Mouse (Mus musculus): ENCODE data around the gene Vti1a. TPM values are rescaled to one million over a fixed set of nuclear protein-coding genes. Genes with fewer than 3 reads are reported as not detected.

Gene Vti1a
- polyA plus RNA-seq, 1 experiment from 2014 or later: 28.7 TPM

- Histone ChIP-seq H3K9me3 (no peaks in the 10 kb centered on the region), H3K4me3 (no peak overlapping the region), H3K4me2 (replicated peaks) (no peak overlapping the region), H3K27ac (no peak overlapping the region), H3K27me3 (no peaks in the 10 kb centered on the region), H3K9ac (no peak overlapping the region), H3K4me1 (peaks cover 19% of the 10 kb centered on the region), H3K36me3 (no peaks in the 10 kb centered on the region)
- 75% methylated on average over 8 of the region's 8 CpGs for WGBS
- no peak for ATAC-seq (ENCODE audit: low FRiP score, low read depth)
Observed at GRCm38 (mm10) chr19:55423952-55424351, 107.9 kb downstream of the Vti1a start.

GRCm38 (mm10) chr19:55424507-55424906 lies 108.4 kb downstream of the Vti1a start:
- Histone ChIP-seq H3K9ac (no peak overlapping the region), H3K27me3 (no peaks in the 10 kb centered on the region), H3K9me3 (no peaks in the 10 kb centered on the region), H3K27ac (no peak overlapping the region), H3K36me3 (no peaks in the 10 kb centered on the region), H3K4me2 (replicated peaks) (no peak overlapping the region), H3K4me3 (no peak overlapping the region), H3K4me1 (peaks cover 22% of the 10 kb centered on the region)
- 83% methylated on average over 6 of the region's 6 CpGs for WGBS
- no peak for ATAC-seq (ENCODE audit: low FRiP score, low read depth)

DNA sequence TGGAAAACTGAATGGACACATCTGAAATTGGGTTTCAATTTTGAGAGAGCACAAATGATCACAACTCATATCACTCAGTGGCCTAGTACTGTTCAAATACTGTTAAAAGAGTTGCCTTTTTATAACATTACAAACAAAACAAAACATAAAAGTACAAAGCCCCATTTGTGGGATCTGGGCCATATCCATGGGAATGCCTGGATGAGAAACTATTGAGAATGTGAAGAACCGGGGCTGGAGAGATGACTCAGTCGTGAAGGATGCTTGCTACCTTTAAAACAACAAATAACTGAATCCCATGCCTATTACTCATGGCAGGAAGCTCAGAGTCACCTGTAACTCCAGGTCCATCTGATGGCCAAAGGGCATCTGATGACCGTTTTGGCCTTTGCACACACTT lies 124.2 kb downstream of the Vti1a start:
- Histone ChIP-seq H3K27ac (no peak overlapping the region), H3K36me3 (0 out of 2 replicates have a peak, but pooled peaks cover 5% of the 10 kb centered on the region), H3K27me3 (no peaks in the 10 kb centered on the region), H3K4me3 (no peak overlapping the region), H3K4me2 (replicated peaks) (no peak overlapping the region), H3K4me1 (no peaks in the 10 kb centered on the region), H3K9ac (no peak overlapping the region), H3K9me3 (no peaks in the 10 kb centered on the region)
- ATAC-seq (ENCODE audit: low FRiP score, low read depth): no peak
- 83% methylated on average over 3 of the region's 3 CpGs for WGBS

DNA sequence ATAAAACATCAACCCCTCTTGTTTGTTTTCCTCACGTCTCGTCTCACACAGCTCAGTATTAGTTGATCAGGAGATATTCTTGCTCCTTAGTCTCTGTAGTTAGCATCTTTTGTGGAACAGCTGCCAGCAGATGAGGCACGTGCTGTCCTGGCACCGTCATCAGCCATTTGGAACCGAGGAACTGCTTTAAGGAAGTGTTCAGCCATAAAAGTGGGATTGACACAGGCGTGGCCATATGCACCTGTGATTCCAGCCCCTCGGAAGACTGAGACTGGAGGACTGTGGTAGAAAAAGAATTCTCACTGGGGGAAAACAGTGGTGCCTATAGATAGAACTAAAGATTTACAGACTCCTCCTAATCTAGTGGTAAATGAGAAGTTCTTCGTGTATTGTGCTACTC lies 127.5 kb downstream of the Vti1a start:
- Histone ChIP-seq H3K27me3 (no peaks in the 10 kb centered on the region), H3K27ac (no peak overlapping the region), H3K9me3 (no peaks in the 10 kb centered on the region), H3K4me3 (no peak overlapping the region), H3K4me2 (replicated peaks) (no peak overlapping the region), H3K4me1 (peaks cover 8% of the 10 kb centered on the region), H3K36me3 (no peaks in the 10 kb centered on the region), H3K9ac (no peak overlapping the region)
- 80% methylated on average over 8 of the region's 8 CpGs for WGBS
- no peak for ATAC-seq (ENCODE audit: low FRiP score, low read depth)

DNA sequence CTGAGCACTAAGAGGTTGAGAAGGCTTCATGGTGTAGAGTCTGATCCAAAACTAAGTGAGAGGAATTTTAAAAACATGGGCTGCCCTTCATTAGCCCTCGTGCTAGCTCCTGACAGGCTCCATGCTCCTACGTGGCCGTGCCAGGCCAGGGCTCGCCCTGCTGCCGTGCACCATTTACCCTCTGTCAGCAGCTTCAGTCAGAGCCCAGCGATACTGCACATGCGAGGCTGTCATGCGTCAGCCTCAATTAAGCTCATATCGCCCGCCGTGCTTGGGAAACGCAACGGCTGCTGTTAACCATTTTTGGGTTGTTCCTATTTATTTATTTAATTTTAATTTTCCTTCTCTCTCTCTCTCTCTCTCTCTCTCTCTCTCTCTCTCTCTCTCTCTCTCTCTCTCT lies 133.0 kb downstream of the Vti1a start:
- no peaks in the 10 kb centered on the region for H3K27me3 ChIP-seq
- no peak overlapping the region for H3K4me2 ChIP-seq (replicated peaks)
- no peak overlapping the region for H3K27ac ChIP-seq
- H3K9me3 ChIP-seq: no peaks in the 10 kb centered on the region
- no peak overlapping the region for H3K4me3 ChIP-seq
- WGBS: 61% methylated on average over 13 of the region's 13 CpGs
- H3K4me1 ChIP-seq: peaks cover 21% of the 10 kb centered on the region
- H3K9ac ChIP-seq: no peak overlapping the region
- no peaks in the 10 kb centered on the region for H3K36me3 ChIP-seq
- ATAC-seq (ENCODE audit: low FRiP score, low read depth): no peak

- Histone ChIP-seq H3K27ac (no peak overlapping the region), H3K4me3 (no peak overlapping the region), H3K9me3 (no peaks in the 10 kb centered on the region), H3K27me3 (no peaks in the 10 kb centered on the region), H3K36me3 (no peaks in the 10 kb centered on the region), H3K9ac (no peak overlapping the region), H3K4me2 (replicated peaks) (no peak overlapping the region), H3K4me1 (peaks cover 25% of the 10 kb centered on the region)
- WGBS: 53% methylated on average over 6 of the region's 6 CpGs
- no peak for ATAC-seq (ENCODE audit: low FRiP score, low read depth)
Observed at GRCm38 (mm10) chr19:55449506-55449905, 133.4 kb downstream of the Vti1a start.

- Histone ChIP-seq H3K9ac (peak overlapping the region; percentile 35), H3K9me3 (no peaks in the 10 kb centered on the region), H3K27me3 (no peaks in the 10 kb centered on the region), H3K4me3 (no peak overlapping the region), H3K4me1 (peaks cover 23% of the 10 kb centered on the region), H3K4me2 (replicated peaks) (peak overlapping the region; percentile 53), H3K36me3 (no peaks in the 10 kb centered on the region), H3K27ac (no peak overlapping the region)
- peak; percentile 75 for ATAC-seq (ENCODE audit: low FRiP score, low read depth)
- WGBS: 25% methylated on average over 21 of the region's 21 CpGs
Observed at GRCm38 (mm10) chr19:55456325-55457091, 140.4 kb downstream of the Vti1a start.

DNA sequence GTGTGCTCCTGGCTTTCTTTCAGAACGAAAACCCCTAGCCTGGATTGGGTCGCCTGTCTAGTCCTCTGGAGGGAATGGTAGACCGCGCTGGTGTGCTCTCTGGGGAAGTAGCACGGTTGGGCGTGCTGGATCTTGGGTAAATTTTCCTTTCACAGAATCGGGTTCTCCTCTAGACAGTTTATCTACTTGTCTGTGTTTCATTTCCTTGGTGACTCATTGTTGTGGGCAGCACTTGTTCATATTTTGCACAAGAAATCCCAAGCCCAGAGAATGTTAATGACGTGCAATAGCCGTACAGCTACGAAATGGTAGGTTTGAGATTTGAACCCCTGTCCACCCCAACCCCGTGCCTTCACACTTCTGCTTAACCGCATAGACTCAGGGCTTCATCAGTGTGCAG lies 145.9 kb downstream of the Vti1a start:
- Histone ChIP-seq H3K4me3 (no peak overlapping the region), H3K9me3 (no peaks in the 10 kb centered on the region), H3K4me1 (0 out of 2 replicates have a peak, but pooled peaks cover 5% of the 10 kb centered on the region), H3K36me3 (no peaks in the 10 kb centered on the region), H3K27me3 (no peaks in the 10 kb centered on the region), H3K27ac (no peak overlapping the region), H3K4me2 (replicated peaks) (no peak overlapping the region), H3K9ac (no peak overlapping the region)
- WGBS: 89% methylated on average over 12 of the region's 12 CpGs
- no peak for ATAC-seq (ENCODE audit: low FRiP score, low read depth)

DNA sequence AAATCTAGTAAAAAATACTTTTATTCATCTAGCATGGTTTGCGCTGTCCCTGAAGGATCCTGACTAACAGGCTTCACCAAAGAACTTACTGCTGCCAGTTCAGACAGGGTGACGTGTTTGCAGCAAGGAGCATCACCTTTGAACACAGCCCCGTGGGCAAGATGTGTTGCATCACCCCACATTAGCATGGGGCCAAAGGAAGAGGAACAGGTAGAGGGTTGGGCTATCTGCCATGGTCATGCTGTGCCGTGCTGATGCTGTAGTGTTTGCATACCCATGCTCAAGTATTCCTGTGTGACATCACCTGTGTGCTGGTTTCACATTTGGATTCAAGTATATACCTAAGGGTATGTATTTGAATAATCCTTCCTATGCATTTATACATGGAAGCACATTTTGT lies 147.6 kb downstream of the Vti1a start:
- 88% methylated on average over 4 of the region's 4 CpGs for WGBS
- no peak overlapping the region for H3K4me2 ChIP-seq (replicated peaks)
- H3K9me3 ChIP-seq: no peaks in the 10 kb centered on the region
- H3K27ac ChIP-seq: no peak overlapping the region
- H3K27me3 ChIP-seq: no peaks in the 10 kb centered on the region
- H3K4me1 ChIP-seq: 0 out of 2 replicates have a peak, but pooled peaks cover 5% of the 10 kb centered on the region
- no peak for ATAC-seq (ENCODE audit: low FRiP score, low read depth)
- no peaks in the 10 kb centered on the region for H3K36me3 ChIP-seq
- H3K4me3 ChIP-seq: no peak overlapping the region
- no peak overlapping the region for H3K9ac ChIP-seq

DNA sequence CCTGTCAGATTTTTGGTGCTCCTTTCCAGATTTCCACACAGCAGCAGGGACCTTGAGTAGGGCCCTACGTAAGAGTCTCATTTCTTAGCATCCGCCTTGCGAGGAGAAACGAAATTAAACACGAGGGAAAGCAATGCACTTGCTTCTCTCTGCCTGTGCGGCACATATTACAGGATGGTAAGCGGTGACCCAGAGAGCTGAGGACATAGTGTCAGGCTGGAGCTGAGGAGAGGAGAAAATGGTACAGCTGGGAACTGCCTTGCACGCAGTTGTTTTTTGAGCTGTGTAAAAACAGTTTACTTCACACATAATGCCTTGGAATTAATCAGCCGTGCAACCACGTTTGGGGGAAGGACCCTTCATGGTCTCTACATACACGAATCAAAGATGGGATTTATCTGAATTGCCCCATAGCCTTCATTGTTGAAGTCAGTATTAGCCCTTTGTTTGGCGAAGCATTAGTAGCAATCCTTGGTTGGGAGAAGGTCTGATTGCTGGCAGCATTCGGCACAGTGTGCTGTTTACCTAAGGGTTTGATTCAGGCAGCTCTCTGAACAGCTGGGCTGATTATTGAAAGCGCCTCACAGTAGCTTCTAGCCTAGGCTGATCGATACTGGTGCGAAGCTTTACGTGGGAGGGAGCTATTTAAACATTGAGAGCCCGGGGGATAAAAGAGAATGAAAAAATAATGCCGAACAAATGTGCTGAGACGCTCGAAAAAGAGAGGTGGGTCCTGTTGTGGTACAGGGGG lies 153.4 kb downstream of the Vti1a start:
- Histone ChIP-seq H3K4me1 (peaks cover 9% of the 10 kb centered on the region), H3K9me3 (no peaks in the 10 kb centered on the region), H3K27me3 (no peaks in the 10 kb centered on the region), H3K9ac (no peak overlapping the region), H3K27ac (no peak overlapping the region), H3K4me2 (replicated peaks) (no peak overlapping the region), H3K4me3 (no peak overlapping the region), H3K36me3 (no peaks in the 10 kb centered on the region)
- 68% methylated on average over 21 of the region's 21 CpGs for WGBS
- no peak for ATAC-seq (ENCODE audit: low FRiP score, low read depth)

GRCm38 (mm10) chr19:55472582-55472981 lies 156.5 kb downstream of the Vti1a start:
- Histone ChIP-seq H3K27me3 (no peaks in the 10 kb centered on the region), H3K4me3 (no peak overlapping the region), H3K4me1 (peaks cover 9% of the 10 kb centered on the region), H3K9me3 (no peaks in the 10 kb centered on the region), H3K27ac (no peak overlapping the region), H3K36me3 (no peaks in the 10 kb centered on the region), H3K9ac (no peak overlapping the region), H3K4me2 (replicated peaks) (no peak overlapping the region)
- ATAC-seq (ENCODE audit: low FRiP score, low read depth): no peak
- WGBS: 65% methylated on average over 8 of the region's 8 CpGs

GRCm38 (mm10) chr19:55474225-55474624 lies 158.1 kb downstream of the Vti1a start:
- 66% methylated on average over 5 of the region's 6 CpGs for WGBS
- Histone ChIP-seq H3K4me2 (replicated peaks) (no peak overlapping the region), H3K27me3 (no peaks in the 10 kb centered on the region), H3K9ac (no peak overlapping the region), H3K4me3 (no peak overlapping the region), H3K4me1 (peaks cover 9% of the 10 kb centered on the region), H3K9me3 (no peaks in the 10 kb centered on the region), H3K27ac (no peak overlapping the region), H3K36me3 (no peaks in the 10 kb centered on the region)
- no peak for ATAC-seq (ENCODE audit: low FRiP score, low read depth)

Measured in limb, embryonic 13.5 days (tissue).